Mouse (Mus musculus) ovary, postnatal 10 days (tissue): Measurements from ENCODE around the gene Map3k12.

Source experiments
- DNase-seq: peaks from one replicate; pipeline ENCODE4 v3.0.0; 2022; ENCODE audit warnings: low spot score

Gene Map3k12

DNA sequence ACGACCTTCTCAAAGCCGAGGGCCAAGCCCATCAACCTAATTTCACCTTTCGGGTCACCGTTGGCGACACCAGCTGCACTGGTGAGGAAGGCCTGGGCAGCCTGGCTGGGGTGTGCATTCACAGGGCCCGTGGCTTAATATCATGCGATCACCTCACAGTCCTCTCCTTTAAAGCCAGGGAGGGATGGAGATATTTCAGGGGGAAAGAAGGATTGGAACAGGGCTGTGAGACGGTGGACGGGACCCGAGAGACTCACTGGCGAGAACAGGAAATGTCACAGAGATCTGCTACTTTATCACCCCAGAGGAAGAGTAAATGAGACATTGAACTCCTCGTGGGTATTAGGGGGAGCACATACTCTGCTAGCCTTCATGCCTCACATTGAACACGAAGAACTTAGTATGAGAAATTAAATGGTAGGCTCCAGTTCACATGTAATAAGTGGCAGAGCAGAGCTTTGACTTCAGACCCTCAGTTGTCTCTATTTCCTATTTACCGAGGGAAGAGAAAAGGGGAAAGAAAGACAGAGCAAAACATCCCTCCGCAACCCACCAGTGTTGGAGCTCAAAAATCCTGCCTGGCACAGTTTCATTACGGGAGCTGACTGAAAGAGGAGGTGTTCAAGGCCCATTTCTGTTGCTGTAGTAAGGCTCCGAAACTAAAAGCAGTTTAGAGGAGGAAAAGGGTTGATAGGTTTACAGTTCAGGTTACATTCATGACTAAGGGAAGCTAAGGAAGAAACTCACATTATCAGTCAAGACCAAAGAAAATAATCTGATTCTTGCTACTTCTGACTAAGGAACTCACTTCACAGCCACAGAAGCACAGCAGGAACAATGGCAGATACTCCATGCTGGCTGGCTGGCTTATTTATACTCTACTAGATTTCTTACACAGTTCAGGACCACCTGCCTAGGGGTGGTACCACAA lies 2.6 kb upstream of the Map3k12 start:
- DNase-seq, result no peak

DNA sequence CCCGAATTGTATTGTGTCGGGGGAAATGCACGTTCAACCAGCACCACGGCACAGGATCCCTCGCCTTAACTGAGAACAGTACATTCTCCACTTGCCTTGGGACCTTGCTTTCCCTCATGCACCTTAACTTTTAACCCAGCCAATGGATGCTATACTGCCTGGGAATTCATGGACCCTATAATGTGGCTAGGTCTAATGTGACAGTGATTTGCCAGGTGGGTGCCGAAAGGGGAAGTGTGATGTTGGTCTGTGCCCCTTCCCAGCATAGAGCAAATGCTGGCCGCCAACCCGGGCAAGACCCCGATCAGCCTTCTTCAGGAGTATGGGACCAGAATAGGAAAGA lies 2.0 kb upstream of the Map3k12 start:
- DNase-seq, result no peak

DNA sequence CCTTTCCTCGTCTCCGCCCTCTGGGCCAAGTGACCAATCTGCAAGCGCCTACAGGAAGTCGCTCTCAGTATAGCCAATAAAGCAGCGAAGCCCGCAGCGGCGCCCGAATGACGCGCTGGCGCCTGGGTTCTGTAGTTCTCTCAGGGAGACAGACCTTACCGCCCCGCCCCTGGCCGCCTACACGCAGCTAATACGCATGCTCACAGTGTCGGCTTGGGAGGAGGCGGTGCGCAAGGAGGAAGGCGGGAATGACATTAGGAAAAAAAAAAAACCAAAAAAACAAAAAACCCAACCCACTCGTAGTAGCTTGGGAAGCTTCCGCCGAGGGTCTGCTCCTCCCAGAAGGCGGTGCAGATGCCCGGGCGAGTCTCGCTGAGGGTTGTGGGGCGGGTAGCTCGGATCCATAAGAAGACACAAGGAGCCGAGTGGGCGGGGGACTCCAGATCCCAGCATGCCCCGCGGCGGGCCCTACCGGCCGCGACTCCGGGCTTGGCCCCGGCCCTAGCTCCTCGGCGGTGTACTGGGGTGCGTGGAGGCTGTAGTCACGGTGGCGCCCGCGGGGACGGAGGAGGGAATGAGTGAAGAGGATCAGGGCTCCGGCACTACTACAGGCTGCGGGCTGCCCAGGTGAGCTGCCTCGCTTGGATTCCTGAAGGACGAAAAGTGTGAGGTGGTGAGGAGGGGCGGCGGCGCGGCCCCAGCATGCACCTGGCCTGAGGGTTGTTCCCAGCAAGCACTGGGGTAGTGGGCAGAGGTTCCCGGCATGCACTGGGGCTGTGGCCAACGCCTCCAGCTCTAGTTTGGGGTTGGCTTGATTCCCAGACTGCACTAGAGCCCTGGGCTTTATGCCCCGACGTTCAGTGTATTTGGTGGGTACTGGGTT lies 1.4 kb upstream of the Map3k12 start, which contains the start of gene Tarbp2:
TSS of gene Tarbp2 (plus strand) at position 217 of the 883 bp plus-strand sequence.
- peak; percentile 90 for DNase-seq

DNA sequence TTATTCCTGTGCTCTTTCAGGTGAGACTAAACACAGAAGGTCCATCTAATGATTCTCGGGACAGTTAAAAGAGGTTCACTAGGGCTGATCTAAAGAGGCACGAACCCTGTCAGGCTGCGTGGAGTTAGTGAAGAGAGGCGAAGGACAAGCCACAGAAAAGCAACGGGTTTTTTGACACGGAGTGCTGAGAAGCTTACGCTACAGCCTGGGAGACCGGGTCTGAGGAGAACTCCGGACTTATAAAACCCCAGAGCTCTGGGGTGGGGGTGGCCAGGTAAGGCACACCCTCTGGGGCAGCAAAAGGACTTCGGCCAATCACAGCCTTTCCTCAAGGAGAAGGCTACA lies 739 bp upstream of the Map3k12 start:
- no peak for DNase-seq

DNA sequence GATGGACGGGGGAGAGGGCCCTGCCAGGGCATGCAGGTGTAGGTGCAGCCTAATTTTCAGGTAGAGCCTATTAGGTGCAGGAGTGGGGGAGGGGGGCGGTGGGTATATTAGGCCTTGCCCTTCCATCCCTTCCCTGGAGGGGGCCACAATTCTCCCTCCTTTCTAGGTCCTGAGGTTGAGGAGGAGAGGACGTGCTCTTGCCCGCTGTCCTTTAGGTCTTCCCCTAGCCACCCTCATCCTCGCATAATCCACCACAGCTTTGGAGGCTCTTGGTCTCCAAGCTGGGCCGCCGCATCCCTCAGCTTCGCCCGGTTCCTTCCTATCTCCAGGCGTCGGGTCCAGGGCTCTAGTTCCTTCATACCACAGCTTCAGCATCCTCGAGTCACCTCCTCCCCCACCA lies 571 bp downstream of the Map3k12 start:
- no peak for DNase-seq

DNA sequence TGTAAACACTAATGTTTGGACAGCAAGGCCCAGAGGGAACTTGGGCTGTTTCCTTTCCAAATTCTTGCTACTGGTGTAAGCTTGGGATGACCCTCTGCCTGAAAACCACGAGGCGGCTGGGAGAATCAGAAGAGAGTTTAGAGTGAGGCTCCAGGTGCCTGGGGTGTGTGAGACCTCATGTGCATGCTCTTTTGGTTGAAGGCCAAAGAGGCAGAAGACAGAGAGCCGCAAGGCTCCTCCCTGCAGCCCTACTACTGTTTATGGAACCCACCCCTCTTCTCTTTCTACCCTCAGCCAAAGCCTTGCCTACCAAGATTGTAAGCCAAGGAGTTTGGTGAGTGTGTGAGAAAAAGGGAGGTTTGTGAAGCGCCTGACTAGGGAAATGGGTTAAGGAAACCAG lies 1.1 kb downstream of the Map3k12 start:
- no peak for DNase-seq

DNA sequence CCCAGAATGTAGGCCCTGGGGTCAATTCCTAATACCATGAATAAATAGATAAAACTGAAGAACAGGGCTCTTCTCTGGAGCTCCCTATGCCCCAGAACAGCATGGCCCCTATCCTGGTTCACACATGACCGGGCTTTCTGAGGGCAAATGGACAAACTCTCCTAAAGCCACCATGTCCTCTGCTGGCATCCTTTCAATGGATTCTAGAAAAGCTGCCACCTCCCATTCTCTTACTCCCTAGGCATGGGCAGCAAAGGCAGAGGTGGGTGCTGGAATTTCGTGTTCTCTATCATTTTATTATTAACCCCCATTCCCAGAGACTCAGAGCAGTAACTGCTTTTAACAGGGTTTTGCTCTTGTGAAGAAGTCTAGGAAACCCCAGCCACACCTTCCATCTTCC lies 1.6 kb downstream of the Map3k12 start:
- no peak for DNase-seq

DNA sequence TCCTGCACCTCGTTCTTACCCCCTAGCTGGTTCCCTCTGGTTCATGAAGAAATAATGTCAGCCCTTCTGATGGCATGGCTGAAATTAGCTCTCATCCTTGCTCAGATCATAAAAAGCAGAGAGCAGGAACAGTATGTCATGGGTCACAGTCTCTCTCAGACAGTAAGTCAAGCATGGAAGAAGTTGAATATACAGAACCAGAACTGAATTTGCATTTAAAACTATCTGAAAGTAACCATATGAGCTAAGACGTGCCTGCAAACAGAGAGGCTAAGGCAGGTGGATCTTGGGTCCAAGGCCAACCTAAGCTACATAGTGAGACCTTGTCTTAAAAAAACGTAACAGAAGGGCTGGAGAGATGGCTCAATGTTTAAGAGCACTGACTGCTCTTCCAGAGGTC lies 3.9 kb downstream of the Map3k12 start:
- no peak for DNase-seq

DNA sequence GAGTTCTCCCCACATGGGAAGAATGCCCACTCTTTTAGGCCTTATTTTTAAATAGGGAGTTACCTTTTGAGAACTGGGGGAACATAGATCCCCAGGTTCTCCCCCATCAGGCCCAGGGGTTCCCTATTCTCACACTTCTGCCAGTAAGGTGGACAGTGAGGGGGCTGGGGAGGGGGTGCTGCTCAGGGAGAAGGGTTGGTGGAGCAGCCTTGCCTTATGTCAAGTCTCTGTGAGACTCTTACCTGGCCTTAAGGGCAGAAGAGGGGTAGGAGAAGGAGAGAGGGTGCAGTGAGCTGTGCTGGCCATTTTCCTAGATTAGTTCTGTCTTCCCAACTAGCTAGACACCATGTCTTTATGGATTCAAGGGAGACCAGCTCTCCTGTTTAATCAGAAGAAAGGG lies 4.4 kb downstream of the Map3k12 start:
- no peak for DNase-seq

DNA sequence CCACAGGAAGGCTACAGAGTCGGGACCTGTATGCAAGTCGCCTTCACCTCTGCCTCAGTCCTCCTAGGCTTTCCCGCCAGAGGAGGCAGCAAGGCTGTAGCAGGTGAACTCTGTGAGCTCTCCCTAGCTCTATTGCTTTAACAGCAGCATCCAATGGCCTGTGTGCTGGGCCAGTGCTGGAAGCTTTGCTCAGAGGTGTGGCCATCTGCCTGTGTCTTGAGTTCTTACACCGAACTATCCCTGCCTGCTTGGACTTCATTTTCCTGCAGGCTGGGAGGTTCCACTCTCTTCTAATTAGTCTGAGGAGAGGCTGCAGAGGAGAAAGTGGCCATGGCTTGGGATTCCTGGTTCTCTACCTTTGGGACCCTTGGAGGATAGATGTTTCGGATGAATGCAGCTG lies 4.9 kb downstream of the Map3k12 start:
- no peak for DNase-seq

DNA sequence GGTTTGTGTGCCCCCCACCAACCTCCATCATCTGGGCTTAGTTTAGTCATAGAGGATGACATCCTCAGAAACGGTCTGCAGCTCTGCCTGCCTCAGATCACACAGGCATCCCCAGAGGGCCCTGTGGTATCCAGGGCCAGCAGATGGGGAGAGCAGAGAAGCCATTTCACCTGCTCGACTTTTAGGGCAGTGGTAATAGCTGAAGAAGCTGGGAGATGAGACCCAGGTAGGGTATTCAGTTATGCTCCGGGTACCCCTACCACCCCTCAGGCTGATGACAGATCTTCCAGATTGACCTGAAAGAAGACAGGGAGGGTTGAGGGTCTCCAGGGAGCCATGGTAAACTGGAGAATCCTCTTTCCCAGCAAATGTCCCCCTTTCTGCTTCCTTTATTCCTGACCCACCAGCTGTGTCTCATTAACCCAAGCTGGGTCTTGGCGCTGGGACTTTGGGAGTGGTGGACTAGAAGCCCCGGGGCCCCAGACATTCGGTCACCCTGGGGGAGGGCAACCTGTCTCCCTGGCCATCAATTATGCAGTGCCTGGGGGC lies 5.5 kb downstream of the Map3k12 start:
- no peak for DNase-seq

DNA sequence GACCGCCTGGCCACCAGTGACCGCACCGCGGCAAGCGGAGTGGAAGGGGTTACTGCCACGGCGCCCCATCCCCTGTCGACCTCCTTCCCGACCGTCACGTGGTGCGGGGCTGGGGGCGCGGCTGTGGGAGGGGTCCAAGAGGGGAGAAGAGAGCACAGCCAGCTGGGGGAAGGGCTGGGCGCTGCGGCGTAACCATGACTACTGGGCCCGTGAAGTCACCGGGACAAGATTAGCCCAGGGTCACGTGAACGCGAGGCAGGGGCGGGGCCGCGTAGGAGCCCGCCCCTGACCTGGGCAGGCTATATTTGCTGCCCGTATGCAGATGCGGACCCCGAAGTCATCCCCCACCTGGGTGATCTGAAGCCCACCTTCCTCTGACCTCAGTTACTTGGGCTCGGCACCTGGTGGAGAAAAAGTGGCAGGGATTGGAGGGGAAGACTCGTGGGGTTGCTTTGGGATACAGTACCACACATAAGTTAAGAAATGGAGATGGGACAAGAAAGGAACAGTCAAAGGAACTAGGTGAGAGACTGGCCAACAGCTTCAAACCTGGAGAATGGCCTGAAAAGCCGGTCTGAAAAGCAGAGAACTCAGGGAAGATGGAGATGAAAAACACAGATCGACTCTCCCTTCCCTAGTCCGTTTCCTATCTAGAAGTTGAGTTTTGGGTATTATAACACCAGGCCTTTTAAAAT lies 6.1 kb downstream of the Map3k12 start:
- DNase-seq, result peak; percentile 71

DNA sequence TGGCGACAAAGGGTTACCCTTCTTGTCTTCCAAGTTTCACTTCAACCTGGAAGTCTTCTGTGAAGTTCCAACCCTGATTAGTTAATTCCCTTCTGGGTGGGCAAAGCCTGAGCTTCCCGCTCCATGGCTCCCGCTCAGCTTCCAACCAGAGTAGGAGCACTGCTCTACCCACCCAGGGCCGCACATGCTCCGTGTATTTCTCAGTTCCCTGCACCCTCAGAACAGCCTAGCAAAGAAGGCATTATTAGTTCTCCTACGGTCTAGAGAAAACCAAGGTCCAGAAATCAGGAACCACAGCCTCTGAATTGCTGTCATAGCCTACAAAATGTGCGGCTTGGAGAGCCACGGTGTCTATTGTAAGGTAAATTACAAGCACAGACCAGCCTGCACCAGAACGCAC lies 6.8 kb downstream of the Map3k12 start:
- DNase-seq, result no peak

DNA sequence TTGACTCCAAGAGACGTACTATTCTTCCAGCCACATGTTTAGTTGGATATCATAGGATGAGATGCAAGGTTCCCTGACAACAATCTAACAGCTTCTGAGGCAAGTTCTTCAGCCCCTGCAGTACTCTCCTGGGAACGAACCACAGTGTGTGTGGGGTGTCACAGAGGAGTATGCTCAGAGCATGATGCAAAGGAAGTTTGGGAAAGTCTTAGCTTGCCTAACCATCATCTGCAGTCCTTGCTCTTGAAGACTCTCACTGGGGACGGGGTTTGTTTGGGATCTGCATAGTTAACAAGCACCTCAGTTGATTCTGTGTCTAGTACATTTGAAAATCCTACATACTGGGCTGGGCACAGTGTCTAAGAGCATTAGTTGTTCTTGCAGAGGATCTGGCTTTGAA lies 8.5 kb downstream of the Map3k12 start:
- DNase-seq, result no peak

DNA sequence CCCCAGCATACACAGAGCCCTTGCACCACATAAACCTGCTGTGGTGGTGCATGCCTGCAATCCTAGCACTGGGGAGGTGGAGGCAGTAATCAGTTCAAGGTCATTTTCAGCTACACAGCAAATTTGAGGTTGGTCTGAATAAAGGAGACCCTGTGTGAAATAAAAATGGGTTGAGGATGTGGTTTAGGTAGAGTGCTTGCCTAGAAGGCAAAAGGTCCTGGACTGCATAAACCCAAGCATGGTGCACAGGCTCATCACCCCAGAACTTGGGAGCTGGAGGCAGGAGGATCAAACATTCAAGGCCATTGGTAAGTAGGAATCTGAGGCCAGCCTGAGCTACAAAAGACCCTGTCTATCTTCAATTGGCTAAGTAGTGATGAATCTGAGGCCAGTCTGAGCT lies 9.3 kb downstream of the Map3k12 start:
- no peak for DNase-seq

DNA sequence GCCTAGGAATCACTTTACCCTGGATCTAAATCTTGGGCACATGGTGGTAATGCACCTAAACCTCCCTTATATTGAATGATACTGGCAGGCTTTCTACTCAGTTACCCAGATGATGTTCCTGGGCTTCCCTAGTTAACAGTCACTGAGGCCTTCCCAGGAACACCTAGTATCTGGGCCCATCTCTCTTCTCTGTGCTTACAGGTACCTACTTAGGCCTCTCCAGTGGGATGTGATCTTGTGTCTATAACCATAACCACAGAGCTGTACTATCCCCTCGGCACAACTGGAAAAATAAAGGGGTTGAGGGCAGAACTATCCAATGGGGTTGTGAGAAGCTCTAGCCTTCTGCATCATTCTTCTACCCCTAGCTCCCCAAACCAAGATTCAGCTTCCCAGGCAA lies 10.0 kb downstream of the Map3k12 start:
- no peak for DNase-seq

DNA sequence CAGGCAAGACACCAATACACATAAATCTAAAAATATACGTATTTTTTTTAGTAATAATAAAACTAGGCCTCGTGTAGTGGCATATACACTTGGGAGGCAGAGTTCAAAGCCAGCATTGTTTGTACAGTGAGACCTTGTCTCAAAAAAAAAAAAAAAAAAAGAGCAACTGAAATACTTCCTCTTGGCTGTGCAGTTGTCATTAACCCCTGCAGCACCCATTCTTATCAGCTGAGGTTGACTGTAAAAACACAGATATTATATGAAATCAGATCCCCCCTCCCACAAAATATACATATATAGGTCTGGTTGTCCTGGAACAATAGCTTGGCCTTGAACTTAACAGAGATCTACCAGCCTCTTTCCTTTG lies 10.4 kb downstream of the Map3k12 start:
- DNase-seq, result no peak

DNA sequence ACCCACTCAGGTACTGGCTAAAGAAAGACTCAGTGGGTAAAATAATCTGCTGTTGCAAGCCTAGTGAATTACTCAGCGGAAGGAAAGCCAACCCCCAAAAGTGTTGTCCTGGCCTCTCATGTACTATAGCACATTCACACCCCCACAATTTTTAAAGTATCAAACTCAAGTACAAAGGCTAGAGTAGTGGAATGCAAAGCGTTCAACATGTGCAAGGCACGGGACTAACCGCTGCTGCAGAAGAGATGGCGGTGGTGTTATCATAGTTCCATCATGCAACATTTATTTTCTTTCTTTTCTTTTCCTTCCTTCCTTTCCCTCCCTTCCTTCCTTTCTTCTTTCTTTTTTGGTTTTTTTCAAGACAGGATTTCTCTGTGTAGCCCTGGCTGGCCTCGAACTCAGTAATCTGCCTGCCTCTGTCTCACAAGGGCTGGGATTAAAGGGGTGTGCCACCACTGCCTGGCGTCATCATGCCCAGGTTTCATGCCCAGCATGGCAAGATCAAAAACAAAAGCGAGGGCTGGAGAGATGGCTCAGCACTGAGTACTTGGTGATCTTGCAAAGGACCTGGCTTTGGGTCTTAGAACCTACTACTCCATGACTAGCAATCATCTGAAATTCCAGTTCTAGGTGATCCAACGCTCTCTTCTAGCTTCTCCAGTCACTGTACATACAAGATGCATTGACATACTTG lies 10.9 kb downstream of the Map3k12 start:
- DNase-seq, result no peak

DNA sequence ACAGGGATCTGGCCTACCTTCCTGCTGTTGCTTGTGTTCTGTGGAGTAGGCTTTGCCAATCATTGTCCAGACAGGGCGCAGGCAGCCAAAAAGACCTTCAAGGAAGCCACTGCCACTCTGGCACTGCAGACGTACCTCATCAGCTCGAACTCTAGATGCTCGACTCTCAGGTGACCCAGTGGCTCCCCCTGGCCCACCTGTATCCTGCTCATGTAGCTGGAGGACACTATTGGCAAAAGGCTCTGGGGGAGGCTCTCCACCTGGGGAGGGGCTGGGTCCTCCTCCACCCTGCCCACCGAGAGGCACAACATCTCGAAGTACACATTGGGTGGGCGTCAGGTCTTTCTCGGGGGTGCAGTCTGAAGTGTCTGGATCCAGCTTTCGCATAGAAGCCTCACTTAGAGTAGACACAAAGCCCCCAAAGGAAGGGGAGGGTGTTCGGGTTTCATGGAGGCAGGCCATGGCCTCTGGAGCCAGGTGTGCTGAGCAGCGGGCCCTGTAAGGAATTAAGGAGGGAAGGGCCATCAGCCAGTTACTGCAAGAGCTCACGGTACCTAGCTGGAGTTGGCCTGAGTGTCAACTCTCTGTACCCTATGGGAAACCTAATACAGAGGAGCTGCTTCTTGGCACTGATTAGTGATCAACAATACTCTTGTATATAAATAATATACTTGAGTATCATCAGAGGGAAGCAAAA lies 11.6 kb downstream of the Map3k12 start:
- DNase-seq, result no peak

DNA sequence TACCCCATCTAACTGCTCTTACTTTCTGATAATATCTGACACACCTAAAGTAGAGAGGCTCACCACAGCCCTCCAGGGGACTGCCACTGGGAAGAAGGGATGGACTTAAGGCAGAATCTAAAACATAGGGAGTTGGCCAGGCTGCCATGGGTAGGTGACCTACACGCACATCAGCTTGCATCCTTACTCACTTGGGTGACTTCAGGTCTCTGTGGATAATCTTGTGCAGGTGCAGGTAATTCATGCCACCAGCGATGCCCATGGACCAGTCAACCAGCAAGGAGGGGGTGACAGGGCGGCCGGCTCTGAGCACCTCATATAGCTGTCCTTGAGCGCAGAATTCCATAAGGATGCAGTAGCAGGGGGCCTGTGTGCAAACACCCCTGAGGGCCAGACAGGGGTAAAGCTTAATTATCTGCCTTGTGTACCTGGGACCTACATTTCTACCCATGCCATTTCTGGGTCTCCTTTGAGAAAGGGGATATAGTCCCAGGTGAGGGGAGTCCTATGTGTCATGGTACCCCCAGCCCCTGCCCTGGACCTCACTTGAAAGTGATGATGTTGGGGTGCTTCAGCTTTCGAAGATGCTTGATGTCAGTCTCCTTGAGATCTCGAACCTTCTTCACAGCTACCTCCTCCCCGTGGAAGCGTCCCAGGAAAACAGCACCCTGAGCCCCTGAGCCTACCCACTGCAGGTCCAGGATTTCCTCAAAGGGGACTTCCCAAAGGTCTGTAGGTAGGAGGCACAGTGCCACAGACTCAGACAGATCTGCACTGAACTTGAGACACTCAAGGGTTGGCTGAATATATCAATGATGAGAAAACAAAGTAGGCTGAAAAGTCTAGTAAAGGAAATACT lies 12.7 kb downstream of the Map3k12 start:
- no peak for DNase-seq
